Mouse (Mus musculus) liver, adult 2 months (tissue): ENCODE measurements at regions not wholly inside any gene's neighbourhood (a gene's known extent, or its start where the extent isn't known, plus 50 kb on each side); places are given as distances from the start of the nearest gene placed in this dataset.

Experiments used
- CTCF ChIP-seq: fragments of 200-500 bp; IDR thresholded peaks from 2 replicates; pipeline ENCODE4 v1.5.1; 2011; ENCODE audit warnings: low read depth, low read length, control low read depth
- POLR2A ChIP-seq: fragments of 200-500 bp; IDR thresholded peaks from 2 replicates; pipeline ENCODE4 v1.6.1; 2011; ENCODE audit warnings: low read length, control low read depth; ENCODE audit not compliant: insufficient read depth; ENCODE audit errors: extremely low read depth

DNA sequence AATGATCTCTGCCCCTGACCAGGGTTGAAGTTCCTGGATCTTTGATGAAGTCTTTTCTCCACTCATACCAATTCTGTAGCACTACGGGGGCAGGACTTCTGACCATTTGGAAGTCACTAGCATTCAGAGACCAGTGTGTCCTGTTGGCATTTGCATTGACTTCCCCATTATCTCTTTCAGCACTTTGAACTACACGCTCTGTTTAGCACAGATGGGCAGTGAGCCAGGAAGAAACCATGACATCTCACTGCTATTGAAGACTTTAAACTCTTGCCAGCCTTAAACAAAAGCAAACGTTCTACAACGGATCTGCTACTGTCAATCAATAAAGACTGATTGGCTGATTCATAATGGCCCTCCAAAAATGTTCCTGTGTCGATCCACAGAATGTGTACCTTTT, 222.5 kb upstream of the Clnk start:
- no peak for TF ChIP-seq CTCF
- no peak for TF ChIP-seq POLR2A
